Mouse (Mus musculus) embryo, embryonic 11 days (tissue): ENCODE measurements at regions not wholly inside any gene's neighbourhood (a gene's known extent, or its start where the extent isn't known, plus 50 kb on each side); places are given as distances from the start of the nearest gene placed in this dataset.
"Not testable (repeated sequence)": the region's sequence is repeated elsewhere in the genome, so short reads cannot be mapped to it uniquely, and the experiment has no call there.

Experiments used
- DNase-seq: peaks from one replicate; pipeline ENCODE4 v3.0.0-alpha.2; 2015

DNA sequence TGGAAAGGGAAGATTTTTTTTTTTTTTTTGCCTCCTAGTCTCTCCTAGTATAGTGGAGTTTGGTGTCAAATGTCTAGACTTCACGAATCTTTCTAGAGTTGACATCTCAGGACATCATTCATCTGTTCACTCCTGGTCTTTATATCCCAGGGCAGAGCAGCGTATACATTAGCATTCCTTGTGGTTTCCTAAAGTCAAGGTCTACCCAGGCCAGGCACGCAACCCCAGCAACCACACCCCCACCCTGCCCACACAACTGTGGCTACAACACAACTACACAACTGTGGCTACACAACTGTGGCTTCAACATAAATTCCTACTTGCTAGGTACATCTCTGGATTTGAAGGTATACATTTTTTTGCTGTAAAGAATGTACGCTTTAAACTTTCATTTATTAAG is 122.2 kb downstream of the Ppp1r3a start:
- no peak for DNase-seq

DNA sequence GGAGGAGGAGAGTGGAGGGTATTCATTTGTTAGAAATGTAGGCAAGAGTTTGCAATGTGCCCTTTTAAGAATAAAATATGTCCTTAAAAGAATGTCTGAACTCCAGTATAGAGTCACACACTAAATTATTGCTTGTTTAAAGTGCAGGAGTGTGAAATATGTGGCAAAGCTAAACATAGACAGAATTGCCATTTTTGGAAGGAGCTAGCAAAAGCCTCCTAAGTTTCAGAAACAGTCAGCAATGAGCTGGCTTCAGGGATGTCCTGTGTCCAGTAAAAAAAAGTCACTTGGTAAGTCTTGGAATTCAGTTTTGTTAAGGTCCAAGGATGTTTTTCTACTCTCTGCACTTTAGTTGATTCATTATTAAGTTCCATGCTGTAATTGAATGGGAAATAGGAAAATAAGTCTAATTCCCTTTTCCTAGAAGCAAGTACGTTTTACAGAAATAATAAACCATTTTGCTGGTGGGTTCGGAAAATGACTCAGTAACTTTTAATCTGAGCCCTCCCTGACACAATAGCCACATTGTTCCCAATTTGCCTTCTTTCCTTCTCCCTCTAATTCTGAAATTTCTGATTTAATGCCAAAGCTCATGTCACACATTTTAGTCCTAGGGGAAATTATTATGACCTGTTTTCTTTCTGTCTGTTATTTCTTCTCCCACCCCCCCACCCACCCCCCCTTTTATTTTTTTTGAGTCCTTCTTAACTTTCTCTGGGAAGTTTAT is 123.2 kb downstream of the Ppp1r3a start:
- peak; percentile 2 for DNase-seq

DNA sequence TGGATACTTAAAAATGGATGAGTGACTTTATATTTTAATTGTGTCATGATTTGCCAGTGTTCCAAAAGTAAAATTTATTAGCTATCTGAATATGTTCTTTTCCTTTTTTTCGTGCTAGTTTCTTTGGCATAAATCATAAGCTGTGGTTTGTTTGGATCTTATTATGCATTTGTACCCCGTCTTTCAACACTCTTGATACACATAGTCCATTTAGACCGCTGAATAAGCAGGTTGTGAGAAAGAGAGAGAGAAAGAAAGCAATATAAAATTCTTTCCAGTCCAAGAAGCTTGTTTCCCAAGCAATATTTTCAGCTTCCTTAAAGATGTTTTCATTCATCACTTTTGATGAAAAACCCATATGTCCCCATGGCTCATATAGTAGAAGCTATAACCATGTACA is 138.4 kb downstream of the Ppp1r3a start:
- no peak for DNase-seq

DNA sequence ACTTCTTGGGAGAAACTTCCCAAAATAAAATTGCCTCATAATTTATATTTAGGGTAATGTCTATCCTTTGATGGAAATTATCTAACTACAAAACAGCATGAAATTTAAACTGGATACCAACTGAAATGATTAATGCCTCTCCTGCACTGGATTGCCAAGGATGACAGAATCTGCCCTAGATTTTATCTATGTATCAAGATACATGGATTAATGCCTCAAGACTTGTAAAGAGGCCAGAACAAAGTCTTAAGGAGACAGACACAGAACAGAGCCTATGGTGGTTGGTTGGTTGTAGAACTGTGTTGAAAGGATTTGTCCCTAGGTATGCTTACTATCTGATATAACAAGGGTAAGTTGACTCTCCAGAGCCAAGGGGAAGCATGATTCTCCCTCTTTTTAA is 147.0 kb downstream of the Ppp1r3a start:
- no peak for DNase-seq

DNA sequence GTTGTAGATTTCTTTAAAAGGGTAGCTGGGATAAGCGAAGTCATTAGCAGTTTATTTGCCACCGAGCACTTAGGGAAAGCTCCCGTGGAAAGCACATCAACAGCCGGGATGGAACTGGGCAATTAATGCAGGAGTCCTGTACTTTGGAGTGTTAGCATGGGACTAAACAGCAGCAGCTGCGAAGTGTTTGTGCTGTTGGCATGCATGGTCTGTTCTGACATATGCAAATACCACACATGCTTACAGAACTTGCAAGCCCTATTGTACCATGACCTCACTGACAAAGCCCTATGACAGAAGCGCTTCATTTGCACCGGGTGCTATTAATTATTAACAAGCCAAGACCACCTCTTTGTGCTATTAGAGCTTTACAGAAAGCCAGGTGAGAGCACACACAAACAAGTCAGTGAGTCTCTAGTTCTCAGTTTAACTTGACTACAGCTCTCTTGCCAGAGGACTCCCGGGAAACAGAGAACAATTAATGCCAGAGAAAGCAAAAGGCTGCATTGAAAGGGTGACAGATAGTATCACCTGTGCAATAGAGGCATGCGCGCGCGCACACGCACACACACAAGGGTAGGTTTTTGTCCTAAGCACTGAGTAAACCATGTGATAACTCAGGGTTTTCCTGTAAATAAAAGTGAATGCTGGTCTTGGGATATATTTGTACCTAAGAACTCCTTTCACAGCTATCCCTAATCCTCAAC is 154.4 kb downstream of the Ppp1r3a start:
- peak; percentile 9 for DNase-seq

DNA sequence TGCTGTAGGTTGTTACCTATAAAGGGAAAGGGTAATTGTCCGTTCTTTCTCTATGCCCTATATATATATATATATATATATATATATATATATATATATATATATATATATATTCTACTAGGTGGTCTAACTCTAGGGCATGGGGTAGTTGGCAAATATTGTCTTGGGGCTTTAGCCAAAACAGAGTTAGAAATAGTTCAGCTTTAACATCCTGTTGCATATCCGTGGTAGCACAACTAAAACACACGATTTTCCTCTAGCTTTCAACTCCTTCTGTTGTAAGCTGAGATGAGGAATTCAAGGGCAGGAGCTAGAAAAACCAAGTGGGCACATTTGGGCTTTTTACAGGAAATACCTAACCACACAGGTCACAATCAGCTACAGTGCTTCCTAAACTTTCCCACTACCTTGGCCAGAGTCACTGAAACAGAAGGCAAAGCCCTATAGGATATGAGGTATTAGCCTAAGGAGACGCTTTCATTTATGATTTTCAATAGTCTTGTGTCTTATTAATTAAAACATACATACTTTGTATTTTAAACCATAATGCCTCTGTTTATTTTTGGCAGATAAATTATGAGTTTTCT is 158.1 kb downstream of the Ppp1r3a start:
- DNase-seq = no peak

DNA sequence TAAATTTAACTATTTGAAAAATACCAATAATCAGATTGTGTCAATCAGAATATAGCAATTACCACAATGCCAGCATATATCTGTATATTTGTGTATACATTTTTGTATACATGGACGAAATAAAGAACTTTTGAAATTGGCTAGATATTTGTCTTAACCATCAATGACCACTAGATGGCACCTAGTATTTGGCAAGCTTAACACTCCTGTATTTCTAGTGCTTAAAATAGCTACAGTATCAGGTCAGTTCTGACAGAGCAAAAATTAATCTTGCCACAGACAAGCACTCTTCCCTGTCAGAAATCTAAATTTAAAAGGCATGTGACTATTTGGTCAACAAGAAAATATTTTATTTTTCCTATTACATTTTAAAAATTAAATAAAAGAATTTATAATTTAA is 169.2 kb downstream of the Ppp1r3a start:
- peak; percentile 49 for DNase-seq

DNA sequence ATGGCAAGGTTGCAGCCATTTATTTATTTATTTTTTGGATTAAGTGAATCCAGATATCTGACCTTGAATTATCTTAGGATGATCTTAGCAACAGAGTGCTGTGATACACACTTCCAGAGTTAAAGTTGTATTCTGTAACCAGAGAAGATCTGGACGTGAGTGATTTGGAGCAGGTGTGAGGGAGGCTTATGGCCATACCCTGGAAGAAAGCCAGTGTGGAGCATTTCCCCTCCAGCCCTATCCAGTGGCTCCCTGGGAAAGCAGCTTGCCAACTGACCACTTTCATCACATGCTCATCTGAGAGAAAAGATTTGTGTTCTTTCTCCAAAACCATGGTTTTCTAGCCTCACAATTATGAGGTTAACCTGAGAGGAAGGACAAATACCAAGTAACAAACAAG is 171.2 kb downstream of the Ppp1r3a start:
- DNase-seq = no peak

DNA sequence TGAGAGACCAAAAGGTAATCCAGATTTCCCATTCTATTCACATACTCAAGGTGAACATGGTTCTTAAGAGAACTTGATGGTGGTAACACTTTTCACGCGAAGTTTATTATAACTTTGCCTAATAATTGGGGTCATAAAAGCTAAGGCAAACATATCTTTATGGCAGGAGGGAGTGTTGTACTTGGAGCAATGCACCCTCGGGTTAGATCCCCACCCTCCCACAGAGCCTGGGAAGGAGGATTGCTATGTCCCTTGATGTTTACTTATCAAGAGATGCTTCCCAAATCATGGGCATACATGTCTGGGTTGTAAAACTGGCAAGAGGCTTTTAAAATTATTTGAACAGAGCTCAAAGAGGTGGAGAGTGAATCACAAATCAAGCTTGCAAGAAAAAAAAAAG is 180.5 kb downstream of the Ppp1r3a start:
- DNase-seq = no peak

DNA sequence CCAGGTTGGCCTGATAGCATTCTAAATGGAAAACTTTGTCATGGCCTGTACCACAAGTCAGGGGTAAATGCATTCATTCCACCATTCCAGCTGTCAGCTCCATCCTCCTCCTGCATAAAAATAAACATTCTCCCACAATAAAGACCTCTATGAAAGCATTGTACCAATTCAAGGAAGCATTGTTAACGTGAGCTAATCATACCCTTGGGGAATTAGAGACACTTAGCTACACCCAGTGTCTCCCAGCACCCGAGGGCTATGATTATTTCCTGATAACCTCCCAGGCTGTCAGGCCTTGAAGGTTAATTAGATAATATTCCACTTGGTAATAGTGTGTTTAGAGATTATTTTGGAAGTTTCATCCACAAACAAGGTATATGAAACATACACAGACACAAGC is 182.1 kb downstream of the Ppp1r3a start:
- no peak for DNase-seq

DNA sequence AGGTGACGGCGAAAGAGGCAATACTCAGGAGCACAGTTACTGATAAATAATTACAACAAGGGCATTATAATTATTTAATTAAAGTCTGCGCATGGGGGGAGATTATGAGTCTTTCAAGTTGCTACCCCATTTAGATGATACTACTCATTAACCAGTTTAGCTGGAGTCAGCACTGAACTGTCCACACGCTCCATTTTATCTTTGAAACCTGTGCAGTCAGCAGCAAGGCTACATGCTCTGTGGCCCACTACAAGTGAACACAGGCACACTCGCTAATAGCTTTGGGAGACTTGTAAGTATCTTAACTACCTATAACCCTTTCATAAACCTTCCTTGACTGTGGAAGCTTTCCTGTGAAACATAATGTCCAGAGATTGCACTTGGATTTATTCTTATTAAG is 214.7 kb downstream of the Ppp1r3a start:
- no peak for DNase-seq

DNA sequence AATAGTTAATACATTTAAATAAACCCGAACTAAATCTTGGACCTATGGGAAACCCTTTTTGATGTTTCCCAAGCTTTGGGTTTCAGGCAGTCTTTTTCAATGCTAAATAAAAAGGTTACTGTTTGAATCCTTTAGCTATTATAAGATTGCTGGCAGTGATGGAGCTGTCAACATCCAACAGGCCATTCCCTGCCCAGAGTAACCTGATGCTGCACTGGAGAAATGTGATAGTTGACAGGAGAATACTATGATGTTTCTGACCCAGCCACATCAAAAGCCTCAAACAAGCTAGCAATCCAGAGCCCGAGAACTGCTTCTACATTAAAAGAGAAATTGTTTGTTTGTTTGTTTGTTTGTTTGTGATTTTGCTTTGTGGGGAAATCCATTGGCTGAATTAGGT is 226.0 kb downstream of the Ppp1r3a start:
- no peak for DNase-seq

DNA sequence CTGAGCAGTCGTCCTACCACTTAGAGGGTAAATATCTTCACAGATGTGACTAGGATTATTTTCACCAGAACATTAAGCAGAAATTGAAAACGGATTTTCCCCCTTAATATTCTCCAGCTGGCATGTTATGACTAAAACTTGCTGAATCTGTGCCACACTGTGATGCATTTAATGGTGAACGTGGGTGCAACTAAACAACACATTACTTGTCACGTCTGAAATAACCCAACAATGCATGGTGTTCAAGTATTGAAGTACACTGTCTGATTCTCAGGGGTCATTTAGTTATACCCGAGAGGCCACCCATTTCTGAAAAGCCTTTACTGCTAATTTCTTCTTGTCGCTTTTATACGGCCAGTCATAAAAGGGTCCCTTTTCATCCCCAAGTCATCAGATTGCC is 226.5 kb downstream of the Ppp1r3a start:
- DNase-seq = no peak

DNA sequence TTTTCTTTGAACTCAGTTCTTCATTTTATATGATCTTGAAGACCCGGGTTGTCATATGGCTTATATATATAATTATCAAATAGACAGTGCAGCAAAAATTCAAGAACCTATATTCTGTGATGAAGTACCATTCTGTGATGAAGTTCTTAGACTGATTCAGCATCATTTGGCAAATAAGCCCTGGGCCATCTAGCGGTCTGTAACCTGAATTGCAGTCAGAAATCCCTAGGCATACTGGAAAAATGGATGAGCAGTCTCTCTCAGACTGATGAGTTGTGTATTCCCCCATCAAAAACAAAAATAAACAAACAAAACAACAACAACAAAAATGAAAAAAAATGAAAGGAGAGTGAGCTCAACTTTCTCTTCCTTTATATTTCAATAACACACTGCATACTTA is 232.3 kb downstream of the Ppp1r3a start:
- peak; percentile 17 for DNase-seq

DNA sequence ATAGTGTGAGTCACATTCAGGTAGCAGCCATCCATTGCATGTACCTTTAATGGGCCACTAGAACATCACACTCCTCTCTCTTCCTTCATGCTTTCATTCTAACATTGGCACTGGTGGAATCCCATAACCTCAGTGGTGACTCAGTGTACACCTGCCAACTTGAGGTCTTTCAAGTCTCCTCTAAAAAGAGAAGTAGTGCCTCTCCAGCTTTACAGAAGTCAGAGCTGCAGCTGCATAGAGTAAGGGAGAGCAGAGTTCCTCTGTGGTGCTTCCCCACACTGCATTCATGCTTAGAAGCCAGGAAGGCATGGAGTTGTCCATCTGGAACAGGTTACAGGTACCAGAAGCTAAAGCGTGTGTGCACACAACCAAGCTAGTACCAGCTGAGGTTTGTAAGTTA is 233.8 kb downstream of the Ppp1r3a start:
- DNase-seq = no peak

DNA sequence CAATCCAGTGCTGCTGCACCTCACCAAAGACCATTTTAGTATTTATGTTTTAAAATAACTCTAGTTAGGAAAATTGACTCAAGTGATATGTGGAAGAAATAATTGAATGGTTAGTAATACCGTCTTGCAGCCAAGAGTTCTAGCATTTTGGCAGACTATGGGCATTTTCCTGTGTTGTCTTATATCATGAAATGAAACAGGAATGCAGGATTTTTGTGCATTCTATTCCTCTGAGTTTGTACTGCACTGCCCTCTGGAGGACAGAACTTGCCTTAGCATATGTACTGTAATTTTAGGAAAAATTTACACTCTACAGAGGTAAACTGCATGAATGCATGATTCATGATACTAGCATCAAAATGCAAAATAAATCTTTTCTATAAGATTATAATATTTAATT is 250.9 kb downstream of the Ppp1r3a start:
- peak; percentile 66 for DNase-seq

DNA sequence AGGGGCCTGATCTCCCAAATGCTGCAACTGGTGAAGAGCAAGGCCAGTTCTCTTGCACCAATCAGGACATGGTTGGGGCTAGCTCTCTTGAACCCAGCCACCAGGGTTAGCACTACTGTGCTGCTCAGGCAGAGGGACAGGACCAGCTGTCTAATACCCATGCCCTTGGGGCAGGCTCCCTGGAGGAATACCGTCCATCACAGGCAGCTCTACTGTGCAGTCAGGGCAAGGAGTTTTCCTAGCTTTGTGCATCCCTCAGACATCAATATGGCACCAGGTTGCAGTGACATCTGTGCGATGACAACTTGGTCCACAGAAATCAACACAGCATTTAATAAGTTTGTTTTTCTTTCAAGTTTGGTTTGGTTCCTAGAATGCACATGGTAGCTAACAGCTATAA is 254.4 kb downstream of the Ppp1r3a start:
- no peak for DNase-seq

DNA sequence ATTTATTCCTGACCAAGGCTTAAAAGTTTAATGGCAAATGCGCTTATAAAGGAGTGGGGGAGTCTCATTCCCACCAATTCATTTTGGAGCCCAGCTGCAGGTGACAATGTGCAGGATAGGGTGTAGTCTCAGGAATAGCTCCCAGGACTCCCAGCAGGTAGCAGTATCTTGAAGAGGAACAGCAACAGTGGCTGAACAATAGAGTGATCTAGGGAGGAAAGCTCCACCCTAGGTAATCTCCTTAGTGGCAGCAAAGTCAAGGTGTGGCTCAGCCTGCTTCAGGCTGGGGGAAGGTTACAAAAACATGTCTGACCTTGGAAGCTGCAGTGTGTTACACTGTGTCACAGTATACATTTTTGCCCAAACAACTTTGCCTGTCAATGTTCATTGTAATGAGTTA is 255.2 kb downstream of the Ppp1r3a start:
- not testable (repeated sequence) for DNase-seq

DNA sequence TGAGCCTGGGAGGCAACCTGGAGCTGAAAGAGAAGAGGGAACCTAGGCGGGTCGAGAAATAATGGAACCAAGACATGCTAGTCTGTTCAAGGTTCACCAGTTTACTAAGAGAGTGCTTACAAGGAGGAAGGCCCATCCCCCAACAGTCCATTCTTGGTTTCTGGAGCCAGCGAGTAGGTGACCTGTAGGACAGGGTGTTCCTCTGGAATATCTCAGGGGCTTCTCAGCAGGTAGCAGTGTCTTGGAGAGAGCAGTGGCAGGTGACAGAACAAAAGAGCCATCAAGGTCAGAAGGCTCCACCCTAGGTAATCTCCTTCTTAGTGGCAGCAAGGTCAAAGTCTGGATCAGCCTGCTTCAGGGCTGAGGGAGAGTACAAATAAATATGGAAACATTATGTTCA is 268.4 kb downstream of the Ppp1r3a start:
- DNase-seq = not testable (repeated sequence)

DNA sequence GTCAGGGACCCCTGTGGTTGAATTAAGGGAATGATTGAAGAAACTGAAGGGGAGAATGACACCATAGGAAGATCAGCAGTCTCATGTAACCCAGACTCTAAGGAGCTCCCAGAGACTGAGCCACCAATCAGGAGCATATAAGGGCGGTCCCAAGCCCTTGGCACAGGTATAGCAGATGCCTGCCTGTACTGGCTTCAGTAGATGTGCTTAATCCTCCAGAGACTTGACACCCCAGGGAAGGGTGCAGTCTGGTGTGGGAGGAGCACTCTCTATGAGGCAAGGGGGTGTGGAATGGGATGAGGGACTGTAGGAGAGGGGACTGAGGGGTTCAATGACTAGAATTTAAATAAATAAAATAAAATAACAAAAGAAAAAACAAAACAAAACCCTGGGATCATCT is 298.7 kb downstream of the Ppp1r3a start:
- no peak for DNase-seq

DNA sequence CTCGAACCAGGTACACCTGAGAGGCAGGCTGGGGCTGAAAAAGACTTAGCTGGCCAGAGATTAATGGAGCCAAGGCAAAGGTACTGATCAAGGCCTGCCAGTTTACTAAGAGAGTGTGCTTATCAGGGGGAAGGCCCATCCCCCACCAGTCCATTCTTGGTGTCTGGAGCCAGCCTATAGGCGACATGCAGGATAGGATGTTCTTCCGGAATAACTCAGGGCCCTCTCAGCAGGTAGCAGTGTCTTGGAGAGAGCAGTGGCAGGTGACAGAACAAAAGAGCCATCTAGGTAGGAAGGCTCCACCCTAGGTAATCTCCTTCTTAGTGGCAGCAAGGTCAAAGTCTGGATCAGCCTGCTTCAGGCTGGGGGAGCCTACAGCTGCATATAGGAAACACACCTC is 301.8 kb downstream of the Ppp1r3a start:
- DNase-seq = not testable (repeated sequence)

DNA sequence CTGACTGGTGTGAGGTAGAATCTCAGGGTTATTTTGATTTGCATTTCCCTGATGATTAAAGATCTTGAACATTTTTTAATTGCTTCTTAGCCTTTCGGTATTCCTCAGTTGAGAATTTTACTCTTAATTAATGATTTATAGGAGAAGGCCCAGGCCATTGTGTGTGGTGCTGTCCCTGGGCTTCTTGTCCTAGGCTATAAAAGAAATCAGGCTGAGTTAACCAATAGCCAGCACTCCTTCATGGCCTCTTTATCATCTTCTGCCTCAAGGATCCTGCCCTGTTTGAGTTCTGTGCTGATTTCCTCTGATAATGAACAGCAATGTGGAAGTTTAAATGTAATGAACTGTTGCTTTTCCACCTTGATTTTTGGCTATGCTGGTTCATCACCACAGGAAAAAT is 323.3 kb downstream of the Ppp1r3a start:
- DNase-seq = no peak

DNA sequence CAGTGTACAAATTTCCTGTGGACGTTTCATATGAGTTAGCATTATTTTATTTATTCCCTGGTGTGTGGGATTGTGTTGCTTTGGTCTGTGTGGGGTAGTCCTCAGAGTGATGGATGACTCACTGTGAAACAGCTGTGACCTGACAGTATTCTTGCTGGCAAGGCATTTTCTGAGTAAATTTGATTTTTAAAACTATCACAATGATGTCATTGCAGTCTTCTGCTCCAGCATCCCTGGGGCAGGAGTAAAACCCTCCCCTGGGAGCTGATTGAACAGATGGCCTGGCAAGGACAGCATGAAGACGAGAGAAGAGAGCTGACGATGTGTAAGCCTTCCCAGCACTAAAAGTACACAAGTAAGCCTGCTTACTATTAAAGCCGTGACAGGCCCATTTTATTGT is 345.3 kb downstream of the Ppp1r3a start:
- DNase-seq = peak; percentile 15

DNA sequence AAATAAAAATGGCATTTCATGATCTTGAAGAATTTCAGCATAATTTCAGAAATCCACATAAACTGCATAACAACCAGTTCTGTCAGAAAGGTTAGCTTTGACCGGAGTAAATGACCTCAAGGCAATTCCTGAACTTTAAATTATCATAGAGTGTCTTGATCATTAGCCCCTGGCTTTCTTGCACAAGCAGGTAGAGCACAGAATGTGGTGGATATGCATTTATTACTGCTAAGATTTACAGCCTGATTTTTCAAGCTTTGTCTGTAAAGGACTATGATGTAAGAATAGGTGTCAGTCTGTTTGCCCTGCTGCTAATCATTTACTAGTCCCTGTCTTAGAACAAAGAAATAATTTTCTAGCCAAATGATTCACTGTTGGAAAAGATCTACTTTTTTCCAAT is 347.3 kb downstream of the Ppp1r3a start:
- DNase-seq = no peak

DNA sequence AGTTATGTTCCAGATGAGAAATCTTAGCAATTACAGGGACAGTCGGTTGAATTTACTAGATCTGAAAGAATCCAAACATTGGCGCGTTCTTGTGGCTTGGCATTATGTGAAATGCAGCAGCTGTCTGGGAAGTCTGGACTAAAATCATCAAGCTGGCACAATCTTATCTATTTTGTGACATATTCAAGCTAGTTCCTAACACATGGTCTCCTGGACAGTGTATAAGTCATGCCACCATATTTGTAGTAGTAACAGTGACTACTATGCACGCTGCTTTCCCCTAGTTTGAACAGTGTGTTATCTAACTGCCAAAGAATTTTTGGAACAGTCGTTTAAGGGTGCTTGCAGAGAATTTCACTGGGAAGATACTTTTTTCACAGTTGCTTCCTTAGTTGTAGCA is 396.8 kb downstream of the Ppp1r3a start:
- DNase-seq = no peak
